Mouse (Mus musculus): ENCODE measurements around the gene Olfr1497. TPM values are rescaled to one million over a fixed set of nuclear protein-coding genes. Genes with fewer than 3 reads are reported as not detected.

Olfr1497 gene
- polyA plus RNA-seq, 1 experiment, result not detected

DNA sequence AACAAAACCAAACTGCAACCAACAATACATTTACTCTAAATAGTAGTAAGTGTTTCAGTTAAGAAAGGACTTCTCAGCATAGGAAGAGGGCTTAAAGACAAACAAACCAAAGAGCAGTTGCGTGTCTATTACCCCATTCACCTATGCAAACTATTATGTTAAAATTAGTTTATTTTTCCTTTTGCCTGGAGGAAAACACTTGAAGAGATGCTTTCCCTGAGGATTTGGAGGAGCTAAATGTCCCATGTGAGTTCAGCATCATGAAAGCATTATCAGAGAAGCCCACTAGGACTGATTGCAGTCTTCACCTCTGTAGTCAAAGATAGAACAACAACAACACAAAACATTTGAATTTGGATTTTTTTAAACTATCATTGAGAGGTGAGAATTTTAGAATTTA, 20.4 kb downstream of the Olfr1497 start, which contains the start of gene Olfr1496:
Gene Olfr1496, plus strand, starts transcription at position 301 of the 400 bp plus-strand sequence.
- Histone ChIP-seq H3K27ac (ENCODE audit: insufficient read depth, low read depth, low read length) (no peak within 1 kb of the TSS), H3K36me3 (ENCODE audit: control insufficient read depth, insufficient read depth, low read length) (no peaks in the 10 kb centered on the region), H3K4me1 (ENCODE audit: control insufficient read depth, insufficient read depth, low read length) (no peaks in the 10 kb centered on the region), H3K27me3 (replicated peaks; ENCODE audit: control insufficient read depth, insufficient read depth, low read length) (no peaks in the 10 kb centered on the region), H3K4me3 (ENCODE audit: insufficient read depth, low read depth, low read length) (no peak within 1 kb of the TSS)
- no peak for DNase-seq
- TF ChIP-seq POLR2A (IDR thresholded peaks at IDR 0.05; ENCODE audit: low read depth, low read length) (no peak), CTCF (conservative IDR thresholded peaks at IDR 0.05; ENCODE audit: insufficient read depth, insufficient read length, low read depth, low read length) (no peak)
- 89% methylated on average over 1 of the region's 1 CpGs for WGBS

DNA sequence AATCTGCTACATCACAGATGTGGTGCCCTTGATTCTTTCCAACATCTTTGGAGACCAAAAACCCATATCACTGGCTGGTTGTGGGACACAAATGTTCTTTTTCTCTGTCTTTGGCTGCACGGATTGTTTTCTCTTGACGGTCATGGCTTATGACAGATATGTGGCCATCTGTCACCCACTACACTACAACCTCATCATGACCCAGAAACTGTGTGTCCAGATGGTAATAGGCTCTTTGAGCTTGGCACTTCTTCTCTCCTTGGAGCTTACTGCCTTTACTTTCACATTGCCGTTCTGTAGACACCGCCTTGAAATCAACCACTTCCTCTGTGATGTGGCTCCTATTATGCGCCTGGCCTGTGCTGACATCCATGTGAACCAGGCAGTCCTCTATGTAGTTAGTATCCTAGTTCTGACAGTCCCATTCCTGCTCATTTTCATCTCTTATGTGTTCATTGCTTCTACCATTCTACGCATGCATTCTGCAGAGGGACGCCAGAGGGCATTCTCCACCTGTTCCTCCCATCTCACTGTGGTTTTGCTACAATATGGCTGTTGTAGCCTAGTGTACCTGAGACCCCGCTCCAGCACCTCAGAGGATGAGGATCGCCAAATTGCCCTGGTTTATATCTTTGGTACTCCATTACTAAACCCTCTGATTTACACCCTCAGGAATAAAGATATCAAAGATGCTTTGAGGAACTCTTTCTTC, 29.3 kb downstream of the Olfr1497 start:
- WGBS, result 89% methylated on average over 9 of the region's 9 CpGs
- TF ChIP-seq POLR2A (IDR thresholded peaks at IDR 0.05; ENCODE audit: low read depth, low read length), result no peak
- no peak for TF ChIP-seq CTCF (conservative IDR thresholded peaks at IDR 0.05; ENCODE audit: insufficient read depth, insufficient read length, low read depth, low read length)

DNA sequence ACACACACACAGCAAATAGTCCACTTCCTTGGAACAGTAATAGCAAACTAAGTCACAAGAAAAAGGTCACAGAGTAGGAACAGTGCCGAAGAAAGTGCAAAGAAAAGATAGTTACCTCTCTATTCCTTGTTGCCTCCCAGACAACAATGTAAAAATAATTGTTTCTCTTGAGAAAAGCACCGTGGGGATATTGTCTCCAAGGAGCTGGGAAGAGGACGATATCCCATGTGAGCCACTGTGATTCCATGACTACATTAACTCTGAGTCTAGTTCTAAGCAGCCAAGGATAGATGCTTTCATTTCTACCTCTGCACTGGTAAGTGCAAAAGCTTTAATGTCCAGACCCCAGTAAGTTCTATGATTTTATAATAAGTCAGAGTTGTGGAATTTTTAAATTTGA, 33.7 kb downstream of the Olfr1497 start, which contains the start of gene Olfr1495:
Gene Olfr1495, plus strand, starts transcription at position 301 of the 400 bp plus-strand sequence.
- WGBS, result 74% methylated on average over 3 of the region's 3 CpGs

More for the DNA sequence above, 29.3 kb downstream of the Olfr1497 start:
- no peak overlapping the region for H3K4me3 ChIP-seq (ENCODE audit: insufficient read depth, low read depth, low read length)
- no peaks in the 10 kb centered on the region for H3K36me3 ChIP-seq (ENCODE audit: control insufficient read depth, insufficient read depth, low read length)
- DNase-seq, result no peak
- no peaks in the 10 kb centered on the region for H3K4me1 ChIP-seq (ENCODE audit: control insufficient read depth, insufficient read depth, low read length)
- H3K27ac ChIP-seq (ENCODE audit: insufficient read depth, low read depth, low read length), result no peak overlapping the region
- no peaks in the 10 kb centered on the region for H3K27me3 ChIP-seq (replicated peaks; ENCODE audit: control insufficient read depth, insufficient read depth, low read length)

DNA sequence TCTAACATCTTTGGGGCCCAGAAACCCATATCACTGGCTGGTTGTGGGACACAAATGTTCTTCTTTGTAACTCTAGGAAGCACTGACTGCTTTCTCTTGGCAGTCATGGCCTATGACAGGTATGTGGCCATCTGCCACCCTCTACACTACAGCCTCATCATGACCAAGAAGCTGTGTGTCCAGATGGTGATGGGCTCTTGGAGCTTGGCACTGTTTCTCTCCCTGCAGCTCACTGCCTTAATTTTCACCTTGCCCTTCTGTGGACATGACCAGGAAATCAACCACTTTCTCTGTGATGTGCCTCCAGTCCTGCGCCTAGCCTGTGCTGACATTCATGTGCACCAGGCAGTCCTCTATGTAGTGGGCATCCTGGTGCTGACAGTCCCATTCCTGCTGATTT, 48.6 kb downstream of the Olfr1497 start:
- H3K4me1 ChIP-seq (ENCODE audit: control insufficient read depth, insufficient read depth, low read length), result no peaks in the 10 kb centered on the region
- WGBS, result 88% methylated on average over 1 of the region's 1 CpGs
- no peaks in the 10 kb centered on the region for H3K36me3 ChIP-seq (ENCODE audit: control insufficient read depth, insufficient read depth, low read length)
- TF ChIP-seq POLR2A (IDR thresholded peaks at IDR 0.05; ENCODE audit: low read depth, low read length) (no peak), CTCF (conservative IDR thresholded peaks at IDR 0.05; ENCODE audit: insufficient read depth, insufficient read length, low read depth, low read length) (no peak)
- H3K27ac ChIP-seq (ENCODE audit: insufficient read depth, low read depth, low read length), result no peak overlapping the region
- H3K27me3 ChIP-seq (replicated peaks; ENCODE audit: control insufficient read depth, insufficient read depth, low read length), result no peaks in the 10 kb centered on the region
- no peak for DNase-seq
- no peak overlapping the region for H3K4me3 ChIP-seq (ENCODE audit: insufficient read depth, low read depth, low read length)

More for the DNA sequence above, 33.7 kb downstream of the Olfr1497 start, which contains the start of gene Olfr1495:
- TF ChIP-seq CTCF (conservative IDR thresholded peaks at IDR 0.05; ENCODE audit: insufficient read depth, insufficient read length, low read depth, low read length) (no peak), POLR2A (IDR thresholded peaks at IDR 0.05; ENCODE audit: low read depth, low read length) (no peak)
- no peaks in the 10 kb centered on the region for H3K4me1 ChIP-seq (ENCODE audit: control insufficient read depth, insufficient read depth, low read length)
- no peaks in the 10 kb centered on the region for H3K36me3 ChIP-seq (ENCODE audit: control insufficient read depth, insufficient read depth, low read length)
- no peak within 1 kb of the TSS for H3K27ac ChIP-seq (ENCODE audit: insufficient read depth, low read depth, low read length)
- no peak within 1 kb of the TSS for H3K4me3 ChIP-seq (ENCODE audit: insufficient read depth, low read depth, low read length)
- no peak for DNase-seq
- no peaks in the 10 kb centered on the region for H3K27me3 ChIP-seq (replicated peaks; ENCODE audit: control insufficient read depth, insufficient read depth, low read length)

Other genes with a start within 250 kb of the Olfr1497 start
- not detected in 2 replicates for gene Olfr1484, start 214.7 kb downstream of the Olfr1497 start, polyA plus RNA-seq (2012; rRNA removed)
- not detected in 2 replicates for gene Olfr1487, start 180.8 kb downstream of the Olfr1497 start, polyA plus RNA-seq (2012; rRNA removed)
- not detected in 2 replicates for gene Olfr1489, start 166.6 kb downstream of the Olfr1497 start, polyA plus RNA-seq (2012; rRNA removed)
- not detected in 2 replicates for gene Olfr1490, start 147.1 kb downstream of the Olfr1497 start, polyA plus RNA-seq (2012; rRNA removed)
- not detected in 2 replicates for gene Olfr1491, start 100.9 kb downstream of the Olfr1497 start, polyA plus RNA-seq (2012; rRNA removed)
- gene Olfr1493-ps1, start 74.9 kb downstream of the Olfr1497 start, polyA plus RNA-seq (2012; rRNA removed), result not detected in 2 replicates
- gene Olfr1494, start 58.5 kb downstream of the Olfr1497 start, polyA plus RNA-seq (2012; rRNA removed), result not detected in 2 replicates
- gene Olfr1495, start 33.6 kb downstream of the Olfr1497 start, polyA plus RNA-seq (2012; rRNA removed), result not detected in 2 replicates
- not detected in 2 replicates for gene Olfr1496, start 20.3 kb downstream of the Olfr1497 start, polyA plus RNA-seq (2012; rRNA removed)
- not detected in 2 replicates for gene Olfr1499, start 21.2 kb upstream of the Olfr1497 start, polyA plus RNA-seq (2012; rRNA removed)
- gene Olfr1500, start 32.3 kb upstream of the Olfr1497 start, polyA plus RNA-seq (2012; rRNA removed), result not detected in 2 replicates
- not detected in 2 replicates for gene Olfr1501, start 52.5 kb upstream of the Olfr1497 start, polyA plus RNA-seq (2012; rRNA removed)
- not detected in 2 replicates for gene Olfr1502, start 63.6 kb upstream of the Olfr1497 start, polyA plus RNA-seq (2012; rRNA removed)
- not detected in 2 replicates for gene Olfr1504, start 99.7 kb upstream of the Olfr1497 start, polyA plus RNA-seq (2012; rRNA removed)
- gene Olfr1505, start 115.3 kb upstream of the Olfr1497 start, polyA plus RNA-seq (2012; rRNA removed), result not detected in 2 replicates

Data from kidney, adult 2 months (tissue).